Mouse (Mus musculus) c-Kit-positive CD71-negative TER-119-negative erythroid progenitor cells, embryonic 14.5 days (primary cell): ENCODE measurements around the gene Snx3.
A peak's percentile ranks its signal among the peaks of the same experiment; 100 is the strongest.

Experiments
- DNase-seq: peaks from one replicate; pipeline ENCODE4 v3.0.0-alpha.2; 2013; ENCODE audit warnings: low read depth

Snx3 gene

GRCm38 (mm10) chr10:42510141-42510540 is 8.3 kb downstream of the Snx3 start:
- DNase-seq, result no peak

GRCm38 (mm10) chr10:42511184-42512135 is 9.6 kb downstream of the Snx3 start:
- DNase-seq, result no peak

GRCm38 (mm10) chr10:42514125-42514524 is 12.3 kb downstream of the Snx3 start:
- no peak for DNase-seq

- no peak for DNase-seq
These were observed 16.5 kb downstream of the Snx3 start for GRCm38 (mm10) chr10:42518363-42518762.

GRCm38 (mm10) chr10:42521315-42521981 is 19.6 kb downstream of the Snx3 start:
- DNase-seq, result no peak

GRCm38 (mm10) chr10:42522912-42523311 is 21.1 kb downstream of the Snx3 start:
- no peak for DNase-seq

GRCm38 (mm10) chr10:42523556-42524162 is 21.8 kb downstream of the Snx3 start:
- DNase-seq, result no peak

GRCm38 (mm10) chr10:42525682-42526081 is 23.9 kb downstream of the Snx3 start:
- no peak for DNase-seq

GRCm38 (mm10) chr10:42533836-42534453 is 32.1 kb downstream of the Snx3 start:
- DNase-seq, result no peak

- DNase-seq, result no peak
These were observed 35.9 kb downstream of the Snx3 start for GRCm38 (mm10) chr10:42537571-42538316.

- DNase-seq, result no peak
These were observed 44.1 kb downstream of the Snx3 start for GRCm38 (mm10) chr10:42545707-42546503.

GRCm38 (mm10) chr10:42546507-42546906 is 44.7 kb downstream of the Snx3 start:
- no peak for DNase-seq

GRCm38 (mm10) chr10:42559581-42560200 is 57.9 kb downstream of the Snx3 start:
- no peak for DNase-seq

GRCm38 (mm10) chr10:42562272-42562671 is 60.4 kb downstream of the Snx3 start:
- DNase-seq, result peak; percentile 32

GRCm38 (mm10) chr10:42572567-42572966 is 70.7 kb downstream of the Snx3 start:
- no peak for DNase-seq

GRCm38 (mm10) chr10:42572971-42573370 is 71.1 kb downstream of the Snx3 start:
- DNase-seq, result no peak

GRCm38 (mm10) chr10:42574639-42575038 is 72.8 kb downstream of the Snx3 start:
- no peak for DNase-seq

GRCm38 (mm10) chr10:42577525-42578280 is 75.9 kb downstream of the Snx3 start:
- no peak for DNase-seq

- DNase-seq, result no peak
These were observed 76.4 kb downstream of the Snx3 start for GRCm38 (mm10) chr10:42578281-42578675.
